Mouse (Mus musculus): ENCODE results near the gene D030056L22Rik.
A peak's percentile ranks its signal among the peaks of the same experiment; 100 is the strongest.

D030056L22Rik gene

DNA sequence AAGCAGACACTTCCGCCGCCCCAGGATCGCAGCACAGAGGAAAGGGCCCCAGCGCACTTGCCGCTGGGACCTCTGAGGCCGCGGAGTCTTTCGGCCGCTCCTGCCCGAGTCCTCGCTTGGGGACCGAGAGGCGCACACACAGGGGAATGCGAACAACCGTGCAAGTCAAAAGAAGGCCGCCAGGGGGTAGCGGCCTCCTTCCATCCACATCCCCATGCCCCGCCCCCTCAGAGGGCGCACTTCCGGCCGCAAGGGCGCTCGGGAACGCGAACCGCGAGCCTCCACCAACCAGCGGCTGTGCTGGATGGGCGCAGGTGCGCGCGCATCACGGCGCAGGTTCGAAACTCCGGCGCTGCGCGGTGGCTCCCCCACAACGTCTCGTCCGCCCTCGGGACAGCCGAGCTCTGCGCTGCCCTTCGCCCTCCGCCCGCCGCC lies at the start of gene D030056L22Rik:
Gene D030056L22Rik, plus strand, starts transcription at position 328 of the 435 bp plus-strand sequence.
- DNase-seq: peak; percentile 99

DNA sequence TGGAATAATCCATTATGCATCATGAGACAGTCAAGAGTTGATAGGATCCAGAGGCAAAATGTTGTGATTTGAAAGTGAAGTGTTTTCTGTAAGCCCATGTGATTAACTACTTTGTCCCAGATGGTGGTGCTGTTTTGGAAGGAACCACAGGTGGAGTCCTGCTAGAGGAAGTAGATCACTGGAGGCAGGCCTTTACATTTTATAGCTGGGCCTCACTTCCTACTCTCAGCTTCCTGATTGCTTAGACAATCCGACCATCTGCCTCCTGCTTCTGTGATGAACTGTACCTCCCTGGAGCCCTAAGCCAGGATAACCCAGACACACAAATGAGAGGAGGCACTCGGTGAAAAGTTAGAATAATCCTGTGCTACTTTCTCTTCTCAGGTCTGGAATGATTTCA lies 49.1 kb upstream of the D030056L22Rik start:
- DNase-seq: no peak

DNA sequence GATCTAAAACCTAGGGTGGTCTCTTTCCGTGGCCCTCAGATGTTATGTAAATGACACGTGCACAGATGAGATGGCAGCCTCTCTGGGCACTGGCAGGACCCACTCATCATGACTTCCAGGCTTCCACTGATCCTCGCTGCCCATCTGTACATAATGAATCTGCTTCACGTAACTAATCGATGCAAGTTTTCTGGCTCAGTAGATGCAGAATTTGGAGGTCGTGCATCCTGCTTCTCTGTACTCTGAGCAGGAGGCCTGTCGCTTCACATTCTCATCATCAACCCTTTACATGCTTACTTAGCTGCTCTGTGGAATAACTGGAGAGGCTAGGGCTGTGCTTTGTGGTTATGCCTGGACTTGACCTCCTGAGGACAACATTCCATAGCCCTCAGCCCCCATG lies 46.0 kb upstream of the D030056L22Rik start:
- DNase-seq: no peak

DNA sequence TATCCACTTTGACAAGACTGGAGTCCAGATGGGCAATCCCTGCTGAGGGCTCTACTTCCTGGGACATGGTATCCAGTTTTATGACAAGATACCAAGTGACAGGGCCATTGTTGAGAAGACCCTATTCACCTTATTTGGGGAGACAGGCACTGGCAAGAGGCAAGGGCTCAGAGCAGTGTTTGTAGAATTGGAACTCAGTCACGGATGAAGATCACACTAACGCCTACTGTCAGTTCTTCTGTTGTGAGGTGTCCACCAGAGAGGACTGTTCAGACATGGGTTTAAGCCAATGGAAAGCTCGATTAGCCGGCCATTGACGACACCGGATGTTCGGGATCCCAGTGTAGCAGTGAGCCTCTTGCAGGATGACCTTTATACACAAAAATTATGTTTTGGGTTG lies 43.4 kb upstream of the D030056L22Rik start:
- DNase-seq: no peak

DNA sequence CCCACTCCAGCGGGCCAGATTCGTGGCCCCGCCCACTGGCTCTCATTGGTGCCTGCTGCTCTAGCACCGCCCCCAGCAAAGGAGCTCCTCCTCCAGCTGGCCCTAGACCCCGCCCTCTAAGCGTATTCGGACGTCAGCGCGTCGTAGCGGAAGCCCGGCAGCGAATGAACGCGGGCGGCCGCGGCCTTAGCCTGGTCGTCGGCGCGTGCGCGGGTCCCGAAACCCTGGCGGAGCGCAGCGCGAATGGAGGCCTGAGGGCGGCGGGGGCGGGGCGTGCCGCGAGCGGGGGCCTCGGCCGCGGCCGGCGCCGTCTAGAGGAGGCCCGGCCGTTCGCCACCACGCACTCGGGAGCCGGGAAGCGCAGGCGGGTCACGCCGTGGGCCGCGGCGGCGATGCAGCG lies 42.4 kb upstream of the D030056L22Rik start, which contains the start of gene Carnmt1:
Gene Carnmt1, plus strand, starts transcription at position 157 of the 400 bp plus-strand sequence.
- peak; percentile 97 for DNase-seq

DNA sequence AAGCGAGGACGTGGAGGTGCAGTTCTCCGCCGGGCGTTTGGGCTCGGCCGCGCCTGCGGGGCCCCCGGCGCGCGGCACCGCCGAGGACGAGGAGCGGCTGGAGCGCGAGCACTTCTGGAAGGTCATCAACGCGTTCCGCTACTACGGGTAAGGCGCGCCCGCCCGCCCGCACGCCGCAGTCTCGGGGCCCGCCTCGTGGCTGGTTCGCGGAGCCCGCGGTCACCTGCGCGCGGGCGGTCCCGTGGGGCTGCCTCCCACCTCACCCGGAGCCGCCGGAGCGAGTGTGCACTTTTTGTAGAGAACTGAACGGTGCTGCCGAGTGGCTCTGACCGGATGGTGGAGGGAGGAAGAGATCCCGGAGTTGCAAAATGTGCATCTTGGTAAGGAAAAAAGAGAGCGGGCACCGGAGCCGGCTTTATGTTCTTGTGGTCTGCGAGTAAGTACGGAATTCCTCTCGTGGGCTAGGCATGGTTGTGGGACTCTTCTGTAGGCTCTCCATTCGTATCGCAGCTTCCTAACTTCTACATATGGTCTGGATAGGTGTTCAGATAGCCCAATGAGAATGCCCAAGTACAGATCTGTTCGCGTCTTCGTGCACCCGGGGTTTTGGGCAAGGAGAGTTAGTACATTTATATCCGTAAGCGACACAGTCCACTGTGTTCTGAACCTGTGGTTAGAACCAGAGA lies 41.8 kb upstream of the D030056L22Rik start:
- DNase-seq: peak; percentile 52

DNA sequence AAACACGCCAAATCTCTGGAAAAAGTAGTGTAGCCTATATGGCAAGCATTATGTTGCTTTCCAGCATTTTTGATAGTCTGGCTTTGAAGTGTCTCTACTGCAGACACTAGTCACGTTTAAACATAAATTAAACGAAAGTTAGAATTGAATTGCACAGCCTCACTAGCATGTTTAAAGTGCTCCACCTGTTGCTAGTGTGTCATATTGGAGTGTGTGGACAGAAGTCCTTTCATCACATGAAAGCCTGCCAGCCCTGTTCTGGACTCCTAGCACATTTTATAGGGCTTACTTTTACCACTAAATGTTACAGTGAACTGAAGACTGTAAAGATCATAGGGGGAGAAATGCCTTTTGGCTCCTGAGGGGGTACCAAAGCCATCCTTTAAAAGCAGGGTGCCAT lies 40.5 kb upstream of the D030056L22Rik start:
- DNase-seq: no peak

DNA sequence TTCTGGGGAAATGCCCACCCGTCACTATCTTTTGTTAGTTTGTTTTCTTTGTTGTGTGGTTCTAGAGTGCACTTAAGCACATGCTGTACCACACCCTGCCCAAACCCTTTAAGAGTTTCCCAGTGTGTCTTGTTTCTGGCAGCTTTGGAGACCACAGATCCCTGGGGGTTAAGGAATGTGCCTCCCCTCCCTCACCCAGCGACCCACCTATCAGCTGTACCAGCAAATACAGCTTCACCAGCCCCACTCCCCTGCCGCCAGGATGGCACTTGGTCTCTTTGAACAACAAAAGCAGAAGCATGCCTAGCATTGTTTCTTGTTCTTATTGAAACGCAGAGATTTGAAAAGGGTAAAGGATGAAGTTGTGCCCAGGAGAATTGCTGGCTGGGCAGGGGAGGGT lies 39.9 kb upstream of the D030056L22Rik start:
- no peak for DNase-seq

DNA sequence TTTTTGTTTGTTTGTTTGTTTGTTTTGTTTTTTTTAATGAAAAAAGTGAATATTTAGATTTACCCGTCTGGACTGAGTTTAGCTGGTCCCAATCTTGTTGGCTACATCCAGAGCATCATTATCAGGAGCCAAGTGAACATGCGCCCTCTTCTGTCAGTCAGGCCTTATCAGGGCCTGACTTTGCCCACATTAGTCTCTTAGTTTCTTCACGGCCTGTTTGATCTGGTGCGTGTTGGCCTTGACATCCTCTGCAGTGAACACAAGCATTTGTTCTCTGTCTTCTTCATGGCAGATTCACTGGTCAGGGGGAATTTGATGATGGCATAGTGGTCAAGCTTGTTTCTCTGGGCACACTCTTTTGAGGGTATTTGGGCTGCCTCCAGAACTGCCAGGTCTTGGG lies 30.9 kb upstream of the D030056L22Rik start:
- no peak for DNase-seq

DNA sequence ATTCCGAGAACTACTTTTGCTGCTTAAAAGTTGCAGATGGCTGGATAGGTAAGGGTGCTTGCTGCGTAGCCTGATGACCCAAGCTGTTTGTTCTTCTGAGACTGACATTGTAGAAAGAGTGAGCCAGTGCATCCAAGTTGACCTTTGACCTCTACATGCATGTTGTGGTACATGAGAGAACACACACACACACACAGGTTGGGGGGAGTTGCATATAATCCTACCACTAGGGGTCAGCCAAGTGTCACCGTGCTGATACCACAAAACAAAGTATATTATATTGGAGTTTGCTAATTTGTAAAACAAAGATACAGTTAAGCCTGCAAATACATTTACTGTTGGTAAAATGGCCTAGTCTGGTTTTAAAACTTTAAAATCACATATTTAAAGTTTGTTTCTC lies 25.4 kb upstream of the D030056L22Rik start:
- peak; percentile 18 for DNase-seq

DNA sequence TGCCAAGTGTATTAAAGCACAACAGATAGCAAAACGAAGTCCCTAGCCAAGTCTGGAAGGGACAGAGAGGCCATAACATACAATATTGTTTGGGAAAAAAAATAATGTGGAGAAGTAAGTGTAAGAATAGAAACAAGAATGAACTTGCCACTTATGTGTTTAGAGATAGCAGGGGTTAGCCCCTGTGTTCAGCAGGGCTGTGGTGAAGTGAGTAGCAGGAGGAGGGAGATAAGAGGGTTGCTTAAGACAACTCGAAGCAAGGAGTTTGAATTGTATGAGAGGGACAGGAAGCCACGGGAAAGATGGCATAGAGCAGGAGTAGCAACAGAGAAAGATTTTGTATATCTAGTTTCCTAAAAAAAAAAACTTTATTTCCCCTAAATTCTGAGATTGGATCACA lies 20.8 kb upstream of the D030056L22Rik start:
- DNase-seq: no peak

DNA sequence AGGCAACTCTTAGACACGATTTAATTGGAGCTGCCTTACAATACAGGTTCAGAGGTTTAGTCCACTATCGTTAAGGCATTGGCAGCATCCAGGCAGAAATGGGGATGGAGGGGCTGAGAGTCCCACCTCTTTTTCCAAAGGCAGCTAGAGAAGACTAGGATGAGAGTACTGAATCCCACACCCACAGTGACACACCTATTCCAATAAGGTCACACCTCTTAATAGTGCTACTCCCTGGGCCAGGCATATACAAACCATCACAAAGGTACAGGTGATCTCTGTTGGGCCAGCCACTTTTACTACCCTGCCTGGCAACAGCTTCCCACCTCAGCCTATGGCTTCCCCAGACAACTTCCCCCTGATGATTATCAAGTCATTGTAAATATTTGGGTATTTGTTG lies 20.2 kb upstream of the D030056L22Rik start:
- DNase-seq: no peak

DNA sequence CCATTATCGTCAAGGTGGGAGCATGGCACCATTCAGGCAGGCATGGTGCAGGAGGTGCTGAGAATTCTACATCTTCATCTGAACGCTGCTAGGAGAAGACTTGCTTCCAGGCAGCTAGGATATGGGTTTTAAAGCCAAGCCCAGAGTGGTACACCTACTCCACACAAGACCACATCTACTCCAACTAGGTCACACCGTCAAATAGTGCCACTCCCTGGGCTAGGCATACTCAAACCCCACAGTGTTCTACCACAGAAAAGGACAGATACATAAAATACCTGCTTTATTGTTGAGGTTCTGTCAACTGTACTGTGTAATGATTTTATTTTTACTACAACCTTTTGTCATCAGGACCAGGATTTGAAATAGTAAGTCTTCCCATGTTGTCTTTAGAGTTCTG lies 17.9 kb upstream of the D030056L22Rik start:
- DNase-seq: no peak

DNA sequence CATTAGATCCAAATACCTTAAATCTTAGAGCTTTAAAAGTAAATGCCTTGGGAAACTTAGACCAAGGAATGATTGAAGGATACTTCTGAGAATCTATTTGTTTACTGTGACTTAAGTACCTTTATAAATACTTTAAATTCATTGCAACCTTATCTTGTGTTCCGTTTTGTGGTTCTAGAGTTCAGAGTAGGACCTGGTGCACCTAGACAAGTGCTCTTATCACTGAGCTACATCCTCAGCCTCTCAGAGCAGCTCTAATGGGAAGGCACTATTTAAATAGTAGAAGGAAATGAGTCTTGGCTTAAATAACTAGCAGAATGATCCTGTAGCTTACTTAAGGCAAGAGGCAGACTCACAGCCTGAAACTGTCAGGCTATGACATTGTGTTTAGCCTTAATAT lies 17.4 kb upstream of the D030056L22Rik start:
- DNase-seq: no peak

DNA sequence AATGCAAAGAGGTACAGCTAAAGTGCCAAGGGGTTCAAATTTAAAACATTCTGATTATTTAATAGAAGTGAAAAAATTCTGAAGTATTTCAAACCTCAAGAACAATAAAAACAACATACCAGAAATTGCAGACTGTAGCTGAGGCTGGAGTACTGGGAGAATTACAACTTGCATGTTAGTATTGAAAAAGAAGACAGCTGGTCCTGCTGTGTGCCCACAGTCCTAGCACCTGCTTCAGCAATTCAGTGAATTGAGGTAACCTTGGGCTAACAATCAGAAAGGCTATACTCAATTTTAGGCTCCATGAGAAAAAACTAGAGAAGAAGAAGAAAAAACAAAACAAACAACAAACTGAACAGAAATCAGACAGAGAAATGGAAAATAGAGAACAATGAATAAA lies 4.9 kb upstream of the D030056L22Rik start:
- no peak for DNase-seq

DNA sequence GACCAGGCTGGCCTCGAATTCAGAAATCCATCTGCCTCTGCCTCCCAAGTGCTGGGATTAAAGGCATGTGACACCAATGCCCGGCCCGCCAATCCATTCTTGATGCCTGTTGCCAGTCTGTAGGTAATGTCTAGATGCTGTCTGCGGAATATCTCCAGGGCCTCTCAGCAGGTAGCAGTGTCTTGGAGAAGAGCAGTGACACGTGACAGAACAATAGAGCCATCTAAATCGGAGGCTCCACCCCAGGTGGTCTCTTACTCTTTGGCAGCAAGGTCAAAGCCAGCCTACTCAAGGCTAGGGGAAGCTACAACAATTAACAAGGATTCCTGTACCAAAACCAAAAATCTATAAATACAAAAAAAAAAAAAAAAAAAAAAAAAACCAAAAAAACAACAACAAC lies 2.1 kb upstream of the D030056L22Rik start:
- DNase-seq: no peak

DNA sequence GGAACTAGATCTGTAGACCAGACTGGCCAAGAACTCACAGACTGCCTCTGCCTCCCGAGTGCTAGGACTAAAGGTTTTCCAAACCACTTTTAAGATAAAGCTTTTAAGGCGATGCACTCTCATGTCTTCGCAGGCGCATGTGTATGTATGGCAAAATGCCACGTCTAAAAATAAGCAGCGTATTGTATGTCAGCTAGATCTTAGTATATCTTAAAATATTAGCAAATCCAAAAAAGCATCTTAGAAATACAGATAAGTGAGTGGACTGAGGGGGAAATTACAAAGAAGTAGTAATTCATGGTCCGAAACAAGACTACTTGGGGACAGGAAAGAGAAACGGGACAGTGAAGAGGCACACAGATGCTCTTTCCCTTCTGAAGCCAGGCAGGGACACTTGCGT lies 1.4 kb upstream of the D030056L22Rik start:
- DNase-seq: no peak

DNA sequence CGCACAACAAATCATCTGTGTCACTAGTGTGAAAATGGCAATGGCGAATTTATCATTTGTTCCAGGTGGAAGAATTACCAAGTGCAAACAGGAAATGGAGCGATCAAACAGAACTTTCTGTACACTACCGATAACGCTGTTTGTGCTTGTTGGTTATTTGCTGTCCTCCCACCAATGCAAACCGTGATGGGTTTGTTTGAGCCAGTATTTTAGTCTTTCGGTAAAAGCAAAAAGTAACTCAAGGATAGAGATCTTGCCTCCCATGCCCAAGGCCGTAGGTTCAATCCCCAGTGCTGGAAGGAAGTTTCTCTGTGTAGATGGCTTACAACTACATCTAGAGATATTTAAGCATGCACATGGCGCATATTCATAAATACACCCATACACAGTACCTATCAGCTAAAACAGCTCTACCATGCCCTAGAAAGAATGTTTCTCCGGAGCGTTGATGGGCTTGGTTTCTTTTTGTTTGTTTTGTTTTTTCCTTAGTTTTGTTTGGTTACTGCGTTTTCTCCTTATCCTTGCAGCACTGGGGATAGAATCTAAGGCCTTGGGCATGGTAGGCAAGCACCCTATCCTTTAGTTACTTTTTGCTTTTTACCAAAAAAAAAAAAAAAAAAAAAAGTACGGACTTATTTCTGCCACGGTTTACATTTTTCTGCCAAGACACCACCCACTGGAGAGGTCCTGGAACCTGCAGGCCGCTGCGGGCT lies 684 bp upstream of the D030056L22Rik start:
- DNase-seq: no peak

DNA sequence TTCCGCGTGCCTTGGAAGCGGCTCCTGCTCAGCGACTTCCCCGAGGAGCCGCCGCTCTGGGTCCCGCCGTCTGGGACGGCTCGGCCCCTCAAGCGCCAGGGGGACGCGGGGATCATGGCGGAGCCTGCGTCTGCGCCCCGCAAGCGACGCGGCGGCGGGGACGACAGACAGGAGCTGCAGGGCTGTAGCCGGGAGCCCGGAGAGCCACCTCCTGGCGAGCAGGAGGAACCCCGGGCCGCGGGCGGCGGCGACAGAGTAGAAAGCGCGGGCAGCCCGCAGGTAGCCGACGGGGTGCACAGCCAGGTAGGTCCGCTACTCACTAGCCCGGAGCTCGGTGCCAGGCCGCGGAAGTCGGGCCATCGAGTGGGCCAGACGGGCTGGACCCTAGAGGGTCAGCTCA lies 364 bp downstream of the D030056L22Rik start:
- DNase-seq: peak; percentile 58

DNA sequence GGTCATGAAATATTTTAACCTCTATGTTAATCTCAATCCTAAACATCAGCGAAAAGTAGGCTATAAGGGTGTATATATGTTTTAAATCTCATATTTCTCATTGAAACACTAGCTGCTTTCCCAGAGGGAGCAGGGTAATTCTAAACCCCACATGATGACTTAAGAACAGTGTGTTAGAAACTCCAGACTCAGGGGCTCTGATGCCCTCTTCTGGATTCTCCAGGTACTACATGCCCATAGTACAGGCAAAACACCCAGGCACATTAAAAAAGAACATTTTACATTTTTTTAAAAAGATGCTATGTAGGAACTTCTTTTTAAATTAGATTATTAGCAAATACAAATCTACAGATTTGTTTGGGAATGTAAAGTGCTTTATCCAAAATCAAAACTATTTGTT lies 3.4 kb downstream of the D030056L22Rik start:
- peak; percentile 73 for DNase-seq

DNA sequence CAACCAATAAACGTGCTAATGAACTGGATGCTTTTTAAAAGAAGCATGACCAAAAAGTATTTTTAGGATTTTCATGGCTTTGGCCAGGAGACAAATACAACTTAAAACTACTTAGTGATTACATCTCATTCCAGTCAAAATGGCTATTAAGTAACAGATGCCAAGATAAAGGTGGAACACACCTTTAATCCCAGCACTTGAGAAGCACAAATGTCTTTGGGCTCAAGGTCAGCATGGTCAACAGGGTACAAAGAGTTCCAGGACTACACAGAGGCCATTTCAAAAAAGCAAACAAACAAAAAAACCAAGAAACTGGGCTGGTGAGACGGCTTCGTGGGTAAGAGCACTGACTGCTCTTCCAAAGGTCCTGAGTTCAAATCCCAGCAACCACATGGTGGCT lies 7.3 kb downstream of the D030056L22Rik start:
- no peak for DNase-seq

DNA sequence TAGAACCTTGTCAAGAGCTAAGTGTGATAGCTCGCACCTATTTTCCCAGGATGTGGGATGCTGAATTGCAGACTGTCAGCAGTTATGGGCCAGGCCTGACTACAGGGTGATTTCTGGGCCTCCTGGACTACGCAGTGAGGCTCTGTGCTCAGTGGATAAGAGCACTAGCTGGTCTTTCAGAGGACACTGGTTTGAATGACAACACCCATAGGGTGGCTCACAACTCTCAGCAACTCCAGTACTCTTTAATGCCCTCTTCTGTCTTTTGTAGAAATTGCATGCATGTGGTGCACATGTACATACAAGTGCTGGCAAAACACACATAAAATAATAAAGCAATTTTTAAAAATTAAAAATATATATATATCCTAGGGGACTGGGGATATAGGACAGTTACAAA lies 12.2 kb downstream of the D030056L22Rik start:
- no peak for DNase-seq

DNA sequence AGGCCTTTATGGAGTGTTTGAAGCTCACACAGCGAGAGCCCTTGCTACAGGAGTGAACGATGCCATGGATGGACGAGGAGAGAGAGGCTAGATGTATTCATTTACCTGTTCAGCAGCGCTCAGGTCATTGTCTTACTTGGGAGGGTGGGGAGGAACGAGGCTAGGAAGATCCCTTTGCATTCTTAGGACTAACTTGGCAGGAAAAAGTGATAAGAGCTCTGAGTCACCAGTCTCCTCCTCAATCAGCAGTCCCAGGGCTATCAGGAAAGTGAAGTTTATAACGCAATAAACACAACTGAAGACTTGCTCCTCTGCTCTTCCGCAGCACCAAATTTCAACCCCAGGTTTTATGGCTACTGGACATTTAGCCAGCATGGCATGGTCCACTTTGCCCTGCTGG lies 17.3 kb downstream of the D030056L22Rik start:
- DNase-seq: no peak

DNA sequence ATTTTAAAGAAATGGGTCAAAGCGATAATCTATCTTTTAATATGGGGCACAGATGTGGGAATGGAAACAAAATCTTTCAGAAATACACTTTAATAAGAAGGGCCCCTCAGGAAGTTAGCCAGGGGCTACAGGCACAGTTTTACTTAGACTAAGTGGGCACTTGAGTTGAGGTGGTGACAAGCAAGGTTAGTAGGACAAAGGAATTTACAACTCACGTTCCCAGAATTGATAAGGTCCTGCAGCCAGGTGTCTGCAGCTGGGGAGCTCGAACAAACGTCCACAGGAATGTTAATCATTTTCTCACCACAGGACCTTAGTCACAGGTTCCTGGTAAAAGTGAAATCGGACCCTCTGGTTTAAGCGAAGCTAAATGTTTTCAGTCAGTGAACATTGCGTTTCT lies 18.1 kb downstream of the D030056L22Rik start:
- no peak for DNase-seq

DNA sequence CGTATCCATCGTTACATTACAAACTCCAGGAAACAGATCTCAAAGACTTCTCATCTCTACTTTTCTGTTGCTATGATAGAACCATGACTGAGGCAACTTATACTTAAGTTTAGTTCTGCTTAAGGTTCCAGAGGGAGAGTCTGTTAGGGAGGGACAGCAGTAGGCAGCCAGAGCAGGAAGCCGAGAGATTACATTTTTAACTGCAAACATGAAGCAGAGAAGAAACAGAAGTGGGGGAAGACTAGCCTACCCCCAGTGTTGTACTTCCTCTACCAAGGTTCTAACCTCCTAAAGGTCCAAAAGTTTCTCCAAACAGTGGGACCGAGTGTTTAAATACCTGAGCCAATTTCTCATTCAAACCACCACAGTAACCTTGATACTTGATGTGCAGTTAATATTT lies 22.9 kb downstream of the D030056L22Rik start:
- no peak for DNase-seq

Data from right cerebral cortex, postnatal 14 days (tissue).